Mouse (Mus musculus): Measurements from ENCODE around the gene Nme7. TPM values are rescaled to one million over a fixed set of nuclear protein-coding genes. Genes with fewer than 3 reads are reported as not detected.

The Nme7 gene
- polyA plus RNA-seq, 1 experiment from 2014 or later = 8.5 TPM

DNA sequence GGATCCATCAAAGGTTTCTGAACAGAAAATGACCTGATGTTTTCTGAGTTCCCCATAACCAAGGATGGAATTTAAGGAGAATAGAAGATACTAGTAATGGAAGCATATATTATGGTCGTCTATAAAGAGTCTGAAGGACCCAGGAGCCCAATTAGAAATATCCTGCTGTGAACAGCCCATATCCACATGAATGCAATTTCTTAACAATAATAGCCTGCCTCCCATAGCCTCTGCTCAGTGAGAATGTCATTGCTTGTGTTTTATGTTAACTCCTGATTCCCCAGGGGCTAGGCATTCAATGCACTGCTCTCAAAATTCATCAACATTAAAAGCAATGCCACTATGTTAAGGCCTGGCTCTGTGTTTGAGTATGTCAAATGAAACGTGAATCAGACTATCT is 104.7 kb downstream of the Nme7 start:
- Histone ChIP-seq H3K36me3 (ENCODE audit: control insufficient read depth, insufficient read depth) (no peaks in the 10 kb centered on the region), H3K4me2 (ENCODE audit: low read depth, low read length) (no peak overlapping the region), H3K4me1 (ENCODE audit: control insufficient read depth, low read depth, low read length) (no peaks in the 10 kb centered on the region), H3K27ac (ENCODE audit: low read length) (no peak overlapping the region), H3K27me3 (ENCODE audit: control insufficient read depth, insufficient read depth, low read depth, low read length) (no peaks in the 10 kb centered on the region), H3K9me3 (replicated peaks; ENCODE audit: control insufficient read depth, low read length) (no peaks in the 10 kb centered on the region), H3K4me3 (ENCODE audit: low read depth, low read length) (no peak overlapping the region), H3K9ac (ENCODE audit: low read depth, low read length) (no peak overlapping the region)
- no peak for ATAC-seq (ENCODE audit: low read depth)
- WGBS (ENCODE audit: insufficient replicate concordance) = 64% methylated on average over 2 of the region's 2 CpGs

DNA sequence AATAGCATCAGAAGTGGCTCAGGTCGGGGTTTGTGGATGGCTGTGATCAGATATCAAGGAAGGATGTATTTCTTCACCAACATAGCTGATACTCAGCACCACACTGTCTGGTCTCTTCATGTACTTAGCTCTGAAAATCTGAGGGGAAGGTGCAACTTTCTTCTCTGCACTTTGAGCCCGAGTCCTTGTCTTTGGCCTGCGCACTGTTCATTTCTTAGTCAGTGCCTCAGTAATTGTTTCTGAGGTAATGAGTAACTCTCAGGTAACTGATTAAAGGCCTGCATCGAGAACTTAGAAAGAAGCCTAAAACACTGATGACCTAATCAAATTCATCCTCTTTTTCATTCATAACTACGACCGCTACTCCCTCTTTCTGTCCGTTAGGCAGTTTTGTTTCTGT is 107.4 kb downstream of the Nme7 start:
- Histone ChIP-seq H3K36me3 (ENCODE audit: control insufficient read depth, insufficient read depth) (no peaks in the 10 kb centered on the region), H3K27ac (ENCODE audit: low read length) (no peak overlapping the region), H3K4me2 (ENCODE audit: low read depth, low read length) (no peak overlapping the region), H3K27me3 (ENCODE audit: control insufficient read depth, insufficient read depth, low read depth, low read length) (no peaks in the 10 kb centered on the region), H3K9me3 (replicated peaks; ENCODE audit: control insufficient read depth, low read length) (no peaks in the 10 kb centered on the region), H3K4me1 (ENCODE audit: control insufficient read depth, low read depth, low read length) (no peaks in the 10 kb centered on the region), H3K4me3 (ENCODE audit: low read depth, low read length) (no peak overlapping the region), H3K9ac (ENCODE audit: low read depth, low read length) (no peak overlapping the region)
- WGBS (ENCODE audit: insufficient replicate concordance) = 71% methylated on average over 7 of the region's 7 CpGs
- ATAC-seq (ENCODE audit: low read depth) = no peak

DNA sequence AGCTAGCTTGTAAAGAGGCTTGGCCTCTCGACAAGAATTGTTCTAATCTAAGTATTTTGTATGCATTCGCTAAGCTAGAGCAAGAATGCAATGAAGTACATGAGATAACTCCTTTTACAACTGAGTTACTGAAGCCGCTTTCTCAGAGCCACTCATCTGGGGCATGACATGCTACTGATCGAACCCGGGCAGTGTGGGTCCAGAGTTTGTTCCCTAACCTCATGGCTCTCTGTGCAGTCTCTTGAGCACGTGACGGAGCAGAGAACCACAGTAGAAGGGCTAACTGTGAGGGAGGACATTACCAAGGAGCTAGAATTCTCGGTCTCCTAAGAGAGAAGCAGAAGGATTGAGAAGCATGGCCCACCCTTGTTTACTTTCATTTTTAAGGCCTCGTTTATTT is 109.0 kb downstream of the Nme7 start:
- H3K4me1 ChIP-seq (ENCODE audit: control insufficient read depth, low read depth, low read length) = peaks cover 2% of the 10 kb centered on the region
- H3K36me3 ChIP-seq (ENCODE audit: control insufficient read depth, insufficient read depth) = no peaks in the 10 kb centered on the region
- ATAC-seq (ENCODE audit: low read depth) = no peak
- 68% methylated on average over 9 of the region's 9 CpGs for WGBS (ENCODE audit: insufficient replicate concordance)
- H3K9me3 ChIP-seq (replicated peaks; ENCODE audit: control insufficient read depth, low read length) = no peaks in the 10 kb centered on the region
- no peak overlapping the region for H3K9ac ChIP-seq (ENCODE audit: low read depth, low read length)
- H3K27me3 ChIP-seq (ENCODE audit: control insufficient read depth, insufficient read depth, low read depth, low read length) = no peaks in the 10 kb centered on the region
- no peak overlapping the region for H3K27ac ChIP-seq (ENCODE audit: low read length)
- H3K4me2 ChIP-seq (ENCODE audit: low read depth, low read length) = no peak overlapping the region
- no peak overlapping the region for H3K4me3 ChIP-seq (ENCODE audit: low read depth, low read length)

DNA sequence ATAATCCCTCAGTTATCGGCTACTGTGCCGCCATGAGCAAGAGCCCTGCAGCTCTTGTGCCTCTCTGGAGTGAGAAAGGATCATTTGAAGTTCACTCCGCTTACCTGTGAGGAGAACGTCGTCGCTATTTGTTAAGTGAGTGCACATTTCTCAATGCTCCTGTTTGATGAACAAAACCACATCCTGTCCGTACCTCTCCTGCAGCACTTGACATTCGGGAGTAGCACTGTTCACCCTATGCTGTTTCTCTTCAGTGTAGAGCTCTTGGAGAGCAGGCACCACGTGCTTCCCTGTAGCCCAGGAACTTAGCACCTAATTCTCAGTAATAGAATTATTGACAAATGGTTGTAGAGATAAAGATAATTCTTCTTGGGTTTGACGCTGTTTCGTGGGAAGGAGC is 109.7 kb downstream of the Nme7 start:
- no peaks in the 10 kb centered on the region for H3K9me3 ChIP-seq (replicated peaks; ENCODE audit: control insufficient read depth, low read length)
- no peak overlapping the region for H3K4me3 ChIP-seq (ENCODE audit: low read depth, low read length)
- no peak overlapping the region for H3K27ac ChIP-seq (ENCODE audit: low read length)
- no peaks in the 10 kb centered on the region for H3K36me3 ChIP-seq (ENCODE audit: control insufficient read depth, insufficient read depth)
- H3K4me2 ChIP-seq (ENCODE audit: low read depth, low read length) = no peak overlapping the region
- 65% methylated on average over 11 of the region's 11 CpGs for WGBS (ENCODE audit: insufficient replicate concordance)
- no peaks in the 10 kb centered on the region for H3K27me3 ChIP-seq (ENCODE audit: control insufficient read depth, insufficient read depth, low read depth, low read length)
- peaks cover 2% of the 10 kb centered on the region for H3K4me1 ChIP-seq (ENCODE audit: control insufficient read depth, low read depth, low read length)
- no peak for ATAC-seq (ENCODE audit: low read depth)
- no peak overlapping the region for H3K9ac ChIP-seq (ENCODE audit: low read depth, low read length)

DNA sequence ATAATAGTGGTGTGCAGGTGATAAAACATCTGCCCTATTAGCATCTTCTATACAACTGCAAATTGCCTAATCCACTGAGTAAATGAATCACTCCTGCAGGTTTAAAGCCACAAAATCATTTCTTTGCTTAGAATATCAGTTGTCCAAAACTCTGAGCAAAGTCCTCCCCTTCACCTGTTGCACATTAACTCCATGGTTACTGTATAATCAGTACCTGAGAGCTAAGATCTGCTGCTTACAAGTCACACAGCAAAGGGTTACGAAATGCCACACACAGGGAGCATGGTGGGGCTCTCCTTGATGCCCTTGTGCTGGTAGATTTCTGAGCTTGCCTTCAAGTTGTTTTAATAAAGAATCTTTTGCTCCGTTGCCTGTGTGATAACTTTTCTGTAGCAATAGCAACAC is 111.4 kb downstream of the Nme7 start:
- Histone ChIP-seq H3K9ac (ENCODE audit: low read depth, low read length) (no peak overlapping the region), H3K9me3 (replicated peaks; ENCODE audit: control insufficient read depth, low read length) (no peaks in the 10 kb centered on the region), H3K4me3 (ENCODE audit: low read depth, low read length) (no peak overlapping the region), H3K4me1 (ENCODE audit: control insufficient read depth, low read depth, low read length) (peaks cover 2% of the 10 kb centered on the region), H3K36me3 (ENCODE audit: control insufficient read depth, insufficient read depth) (no peaks in the 10 kb centered on the region), H3K27ac (ENCODE audit: low read length) (peak overlapping the region; percentile 60), H3K27me3 (ENCODE audit: control insufficient read depth, insufficient read depth, low read depth, low read length) (no peaks in the 10 kb centered on the region), H3K4me2 (ENCODE audit: low read depth, low read length) (no peak overlapping the region)
- peak; percentile 90 for ATAC-seq (ENCODE audit: low read depth)
- 62% methylated on average over 2 of the region's 2 CpGs for WGBS (ENCODE audit: insufficient replicate concordance)

DNA sequence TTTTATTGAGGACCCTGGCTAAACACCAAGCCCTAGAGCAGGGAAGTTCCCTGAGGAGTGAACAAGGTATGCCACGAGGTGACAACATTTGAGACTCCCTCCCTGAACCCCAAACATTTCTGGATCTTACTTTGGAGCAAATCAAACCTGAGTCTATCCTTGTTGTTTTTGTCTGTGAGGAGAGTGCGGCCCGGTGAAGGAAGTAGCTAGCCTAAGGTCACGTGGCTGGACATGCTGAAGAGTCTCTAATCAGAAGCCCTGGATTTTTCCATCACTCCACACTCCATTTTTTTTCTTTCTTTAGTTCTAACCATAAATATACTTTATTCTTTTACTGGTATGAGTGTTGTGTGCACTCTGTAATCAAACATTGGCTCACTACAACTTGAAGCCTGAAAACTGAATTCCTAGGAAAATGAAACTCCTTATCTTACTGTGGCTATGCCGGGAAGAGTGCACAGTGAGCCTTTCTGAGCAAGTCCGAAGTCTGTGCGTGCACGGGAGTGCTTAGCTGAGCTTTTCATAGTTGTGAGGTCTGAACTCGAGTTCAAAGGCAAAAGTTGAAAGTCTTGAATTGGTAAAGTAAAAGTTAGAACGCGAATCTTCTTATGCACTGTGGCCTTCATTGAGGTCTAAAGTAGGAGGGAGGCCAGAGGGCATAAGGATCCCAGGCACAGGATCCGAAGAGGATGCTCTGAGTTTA is 112.9 kb downstream of the Nme7 start:
- H3K36me3 ChIP-seq (ENCODE audit: control insufficient read depth, insufficient read depth) = no peaks in the 10 kb centered on the region
- 66% methylated on average over 12 of the region's 12 CpGs for WGBS (ENCODE audit: insufficient replicate concordance)
- H3K27me3 ChIP-seq (ENCODE audit: control insufficient read depth, insufficient read depth, low read depth, low read length) = no peaks in the 10 kb centered on the region
- ATAC-seq (ENCODE audit: low read depth) = no peak
- peaks cover 2% of the 10 kb centered on the region for H3K4me1 ChIP-seq (ENCODE audit: control insufficient read depth, low read depth, low read length)
- no peak overlapping the region for H3K4me3 ChIP-seq (ENCODE audit: low read depth, low read length)
- no peak overlapping the region for H3K4me2 ChIP-seq (ENCODE audit: low read depth, low read length)
- no peaks in the 10 kb centered on the region for H3K9me3 ChIP-seq (replicated peaks; ENCODE audit: control insufficient read depth, low read length)
- H3K9ac ChIP-seq (ENCODE audit: low read depth, low read length) = no peak overlapping the region
- peak overlapping the region; percentile 41; the same call in 1 of the 2 replicates for H3K27ac ChIP-seq (ENCODE audit: low read length)

DNA sequence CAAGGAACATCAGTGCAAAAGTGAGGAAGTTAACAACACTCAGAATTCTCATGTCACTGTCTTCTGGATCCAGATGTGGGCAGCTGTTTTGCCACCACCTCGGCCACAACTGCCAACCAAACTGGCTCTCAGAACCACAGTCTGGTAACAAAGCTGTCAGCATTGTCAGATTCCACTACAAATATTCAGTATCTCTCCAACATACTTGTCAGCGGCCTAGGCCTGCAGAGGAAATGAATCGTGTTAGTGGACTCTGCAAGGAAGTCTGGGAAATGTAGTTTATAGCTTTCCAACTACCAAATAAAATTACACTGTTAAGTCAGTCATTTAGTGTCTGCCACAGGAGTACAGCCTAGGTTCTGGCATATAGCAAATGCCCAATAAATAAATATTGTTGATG is 113.7 kb downstream of the Nme7 start:
- peaks cover 2% of the 10 kb centered on the region for H3K4me1 ChIP-seq (ENCODE audit: control insufficient read depth, low read depth, low read length)
- ATAC-seq (ENCODE audit: low read depth) = no peak
- no peak overlapping the region for H3K9ac ChIP-seq (ENCODE audit: low read depth, low read length)
- H3K4me3 ChIP-seq (ENCODE audit: low read depth, low read length) = no peak overlapping the region
- H3K36me3 ChIP-seq (ENCODE audit: control insufficient read depth, insufficient read depth) = no peaks in the 10 kb centered on the region
- no peaks in the 10 kb centered on the region for H3K27me3 ChIP-seq (ENCODE audit: control insufficient read depth, insufficient read depth, low read depth, low read length)
- no peak overlapping the region for H3K4me2 ChIP-seq (ENCODE audit: low read depth, low read length)
- 50% methylated on average over 3 of the region's 3 CpGs for WGBS (ENCODE audit: insufficient replicate concordance)
- no peak overlapping the region for H3K27ac ChIP-seq (ENCODE audit: low read length)
- H3K9me3 ChIP-seq (replicated peaks; ENCODE audit: control insufficient read depth, low read length) = no peaks in the 10 kb centered on the region

DNA sequence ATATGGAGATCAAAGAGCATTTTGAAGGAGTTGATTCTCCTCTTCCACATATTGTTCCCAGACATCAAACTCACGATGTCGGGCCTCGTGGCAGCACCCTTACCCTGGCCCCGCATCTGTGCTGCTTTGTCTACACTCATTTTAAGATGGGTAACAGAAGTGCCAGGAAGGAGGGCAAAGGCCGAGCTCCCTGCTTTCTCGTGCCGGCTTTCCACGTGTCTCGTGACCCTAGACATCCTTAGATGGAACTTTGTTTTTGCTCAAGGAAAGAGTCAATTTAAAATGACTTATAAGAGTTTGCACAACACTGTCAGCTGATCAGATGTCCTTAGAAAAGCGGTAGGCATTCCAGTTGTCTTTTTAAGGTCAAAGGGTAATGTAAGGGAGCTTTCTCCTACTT is 114.4 kb downstream of the Nme7 start:
- 74% methylated on average over 10 of the region's 10 CpGs for WGBS (ENCODE audit: insufficient replicate concordance)
- Histone ChIP-seq H3K27me3 (ENCODE audit: control insufficient read depth, insufficient read depth, low read depth, low read length) (no peaks in the 10 kb centered on the region), H3K9ac (ENCODE audit: low read depth, low read length) (no peak overlapping the region), H3K9me3 (replicated peaks; ENCODE audit: control insufficient read depth, low read length) (no peaks in the 10 kb centered on the region), H3K4me1 (ENCODE audit: control insufficient read depth, low read depth, low read length) (peaks cover 2% of the 10 kb centered on the region), H3K27ac (ENCODE audit: low read length) (no peak overlapping the region), H3K36me3 (ENCODE audit: control insufficient read depth, insufficient read depth) (no peaks in the 10 kb centered on the region), H3K4me3 (ENCODE audit: low read depth, low read length) (no peak overlapping the region), H3K4me2 (ENCODE audit: low read depth, low read length) (no peak overlapping the region)
- ATAC-seq (ENCODE audit: low read depth) = no peak

DNA sequence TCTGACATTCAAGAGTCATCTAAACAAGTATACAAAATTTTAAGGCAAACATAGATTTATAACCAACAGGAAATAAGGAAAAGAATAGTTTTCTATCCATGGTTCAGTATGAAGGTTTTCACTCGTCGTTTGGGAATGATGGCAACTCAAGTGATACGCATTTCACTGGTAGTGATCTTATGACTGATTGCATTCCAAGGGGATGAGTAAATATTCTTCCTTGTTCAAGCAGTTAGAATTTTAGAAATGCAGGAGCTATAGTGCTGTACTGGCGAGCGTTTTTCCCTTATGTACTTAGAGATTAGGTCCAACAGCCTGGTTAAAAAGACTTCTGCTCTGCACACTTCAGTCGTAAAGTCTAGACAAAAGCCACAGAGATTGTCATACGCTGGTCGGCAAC is 115.5 kb downstream of the Nme7 start:
- Histone ChIP-seq H3K27ac (ENCODE audit: low read length) (no peak overlapping the region), H3K27me3 (ENCODE audit: control insufficient read depth, insufficient read depth, low read depth, low read length) (no peaks in the 10 kb centered on the region), H3K9ac (ENCODE audit: low read depth, low read length) (no peak overlapping the region), H3K4me2 (ENCODE audit: low read depth, low read length) (no peak overlapping the region), H3K4me3 (ENCODE audit: low read depth, low read length) (no peak overlapping the region), H3K4me1 (ENCODE audit: control insufficient read depth, low read depth, low read length) (peaks cover 2% of the 10 kb centered on the region), H3K9me3 (replicated peaks; ENCODE audit: control insufficient read depth, low read length) (no peaks in the 10 kb centered on the region), H3K36me3 (ENCODE audit: control insufficient read depth, insufficient read depth) (no peaks in the 10 kb centered on the region)
- no peak for ATAC-seq (ENCODE audit: low read depth)
- 69% methylated on average over 8 of the region's 8 CpGs for WGBS (ENCODE audit: insufficient replicate concordance)

All from liver, embryonic 16.5 days (tissue).